Mouse (Mus musculus) liver, adult 2 months (tissue): ENCODE results near the gene Pou2af1.

ENCODE experiments used
- CTCF ChIP-seq: fragments of 200-500 bp; IDR thresholded peaks from 2 replicates; pipeline ENCODE4 v1.5.1; 2011; ENCODE audit warnings: low read depth, low read length, control low read depth
- POLR2A ChIP-seq: fragments of 200-500 bp; IDR thresholded peaks from 2 replicates; pipeline ENCODE4 v1.6.1; 2011; ENCODE audit warnings: low read length, control low read depth; ENCODE audit not compliant: insufficient read depth; ENCODE audit errors: extremely low read depth

DNA sequence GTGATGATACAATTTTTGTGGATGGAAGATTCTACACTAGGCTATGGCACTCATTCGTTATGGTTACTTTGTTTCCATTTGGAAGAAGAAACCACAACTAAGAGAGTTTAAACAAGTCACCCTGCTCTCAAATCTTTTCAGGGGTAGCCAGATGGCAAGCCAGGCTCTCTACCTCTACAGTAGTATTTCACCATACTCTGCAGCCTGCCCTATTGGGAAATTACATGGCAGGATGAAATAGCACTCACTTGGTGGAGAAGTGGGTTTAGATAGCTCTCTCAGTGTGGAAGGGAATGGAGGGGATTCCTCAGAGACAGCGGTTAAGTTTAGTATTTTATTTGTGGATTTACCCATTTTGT, 4.6 kb upstream of the Pou2af1 start:
- TF ChIP-seq POLR2A: no peak
- TF ChIP-seq CTCF: no peak
